Mouse (Mus musculus) embryonic fibroblast, embryonic 13.5 days (primary cell): ENCODE results near the gene Ntmt1.

ENCODE experiments used
- CTCF ChIP-seq: IDR thresholded peaks from 2 replicates; pipeline ENCODE4 v1.5.1; 2011; ENCODE audit warnings: mild to moderate bottlenecking, control low read depth, low read length, moderate library complexity, borderline replicate concordance; ENCODE audit not compliant: insufficient read depth
- POLR2A ChIP-seq: IDR thresholded peaks from 2 replicates; pipeline ENCODE4 v1.6.1; 2011; ENCODE audit warnings: low read depth, mild to moderate bottlenecking, control low read depth, low read length, moderate library complexity

GRCm38 (mm10) chr2:30771806-30772460 is 35.7 kb upstream of the Ntmt1 start:
- no peak for TF ChIP-seq CTCF
- no peak; the same call in 1 of the 2 replicates for TF ChIP-seq POLR2A
